Mouse (Mus musculus) heart, postnatal 0 days (tissue): ENCODE results near the gene Flrt2. TPM values are rescaled to one million over a fixed set of nuclear protein-coding genes. Genes with fewer than 3 reads are reported as not detected.

ENCODE experiments used
- ATAC-seq: fragments of 200-750 bp; cut with Nextera tagmentation; 2 replicates; pipeline ENCODE4 v1.8.0; 2017; ENCODE audit warnings: low read depth, moderate number of reproducible peaks, moderate library complexity; ENCODE audit not compliant: insufficient read depth
- DNase-seq: peaks from one replicate; pipeline ENCODE4 v3.0.0-alpha.2; 2016; ENCODE audit warnings: low spot score
- H3K27ac ChIP-seq: fragments of 300-500 bp; sonication (generic); 2 replicates; pipeline ENCODE4 v1.5.1; 2014; ENCODE audit warnings: low read depth, mild to moderate bottlenecking
- H3K27me3 ChIP-seq: fragments of 300-500 bp; sonication (generic); 2 replicates; pipeline ENCODE4 v1.6.1; 2014; ENCODE audit warnings: low read length, mixed read lengths; ENCODE audit not compliant: control insufficient read depth, insufficient read depth
- H3K36me3 ChIP-seq: fragments of 300-500 bp; sonication (generic); replicated peaks from 2 replicates; pipeline ENCODE4 v1.6.1; 2014; ENCODE audit warnings: low read length, mixed read lengths; ENCODE audit not compliant: control insufficient read depth, insufficient read depth
- H3K4me1 ChIP-seq: fragments of 300-500 bp; sonication (generic); 2 replicates; pipeline ENCODE4 v1.6.1; 2014; ENCODE audit warnings: antibody characterized with exemption; ENCODE audit not compliant: control insufficient read depth, insufficient read depth
- H3K4me2 ChIP-seq: fragments of 300-500 bp; sonication (generic); 2 replicates; pipeline ENCODE4 v1.6.1; 2014; ENCODE audit warnings: low read depth, mild to moderate bottlenecking, low read length, moderate library complexity
- H3K4me3 ChIP-seq: fragments of 300-500 bp; sonication (generic); 2 replicates; pipeline ENCODE4 v1.5.1; 2014; ENCODE audit warnings: low read depth, low read length
- H3K9ac ChIP-seq: fragments of 300-500 bp; sonication (generic); replicated peaks from 2 replicates; pipeline ENCODE4 v1.6.1; 2014; ENCODE audit warnings: low read depth, low read length, mixed read lengths
- H3K9me3 ChIP-seq: fragments of 300-500 bp; sonication (generic); replicated peaks from 2 replicates; pipeline ENCODE4 v1.6.1; 2016; ENCODE audit warnings: low read length; ENCODE audit not compliant: control insufficient read depth
- CTCF ChIP-seq: IDR thresholded peaks from 2 replicates; pipeline ENCODE4 v1.5.1; 2016; ENCODE audit warnings: antibody characterized with exemption, control low read depth, low read depth
- EP300 ChIP-seq: IDR thresholded peaks from 2 replicates; pipeline ENCODE4 v1.6.1; 2016; ENCODE audit warnings: antibody characterized with exemption, low read depth
- WGBS: fragments of 180-500 bp; shearing (Covaris S2); extraction: QIAGEN DNeasy Blood & Tissue Kit; methylation state at CpG from one replicate; pipeline ENCODE4 v1.1.7; 2014; 5-methylcytosine and 5-hydroxymethylcytosine counted together
- polyA plus RNA-seq: library from polyadenylated mRNA; unstranded; fragments of >200 nt; fragmentation: Nextera tagmentation; extraction: Ambion mirVana; gene quantifications from 2 replicates; pipeline ENCODE4 v1.2.1, GENCODE M21; 2015
- total RNA-seq: library from RNA; depleted of rRNA; stranded (reverse); fragments of >200 nt; gene quantifications from 2 replicates; pipeline ENCODE4 v1.2.3, GENCODE M21; 2014; ENCODE audit warnings: low replicate concordance

Flrt2 gene
- total and polyA plus RNA-seq, 2 experiments from 2014 or later: 6.3 to 20.3 TPM

DNA sequence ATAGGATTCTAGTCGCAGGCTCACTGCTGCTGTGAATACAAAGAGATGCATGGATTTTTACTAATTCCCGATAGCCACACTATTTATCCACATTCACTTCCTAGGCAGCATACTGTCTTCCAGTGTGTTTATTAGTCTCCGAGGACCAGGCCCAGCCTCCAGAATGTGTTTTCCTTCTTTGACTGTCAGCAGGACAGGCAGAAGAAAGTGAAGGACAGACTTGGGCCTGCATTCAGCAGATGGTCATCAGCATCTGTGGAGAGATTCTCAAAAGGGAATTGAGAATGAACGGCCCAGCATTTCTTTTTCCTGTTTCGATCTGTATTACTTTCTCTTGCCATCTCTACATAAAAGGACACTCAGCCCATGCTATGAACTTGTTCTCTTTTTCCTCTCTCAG, 46.0 kb downstream of the Flrt2 start:
- DNase-seq: no peak
- ATAC-seq: no peak
- Histone ChIP-seq H3K9me3 (no peaks in the 10 kb centered on the region), H3K9ac (no peak overlapping the region), H3K4me3 (peak overlapping the region; percentile 34; the same call in 1 of the 2 replicates), H3K4me1 (peaks cover 25% of the 10 kb centered on the region), H3K4me2 (peak overlapping the region; percentile 58), H3K27me3 (no peaks in the 10 kb centered on the region), H3K27ac (peak overlapping the region; percentile 3; the same call in 1 of the 2 replicates), H3K36me3 (no peaks in the 10 kb centered on the region)
- WGBS: 55% methylated on average over 5 of the region's 5 CpGs
- TF ChIP-seq CTCF (no peak), EP300 (no peak)

DNA sequence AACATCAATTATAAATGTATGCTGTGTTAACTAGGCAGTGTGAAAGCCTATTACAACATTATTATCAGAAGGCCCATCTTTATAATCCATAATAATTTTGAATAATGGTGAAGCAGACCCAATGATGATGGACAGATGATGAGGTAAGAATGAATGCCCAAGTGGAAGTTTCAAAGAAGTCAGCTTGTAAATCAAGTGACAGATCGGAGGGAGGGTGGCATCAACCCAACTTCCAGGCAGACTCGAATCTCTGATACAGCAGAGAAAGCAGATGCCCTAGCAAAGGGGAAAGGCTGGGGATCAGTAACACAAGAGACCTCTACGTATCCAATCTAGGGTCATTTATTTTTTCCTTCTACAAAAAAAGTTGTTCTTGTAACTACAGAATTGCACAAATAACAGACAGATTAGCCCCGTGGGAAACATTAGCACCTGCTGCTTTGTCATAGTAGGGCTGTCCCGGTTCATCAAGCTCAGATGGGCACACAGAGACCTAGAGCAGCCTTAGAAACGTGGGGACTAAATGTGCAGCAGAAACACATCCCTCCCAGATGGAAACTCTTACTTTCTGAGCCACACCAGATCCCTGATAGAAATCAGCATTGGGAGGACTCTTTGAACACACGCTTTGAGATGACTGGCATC, 46.6 kb downstream of the Flrt2 start:
- Histone ChIP-seq H3K27me3 (no peaks in the 10 kb centered on the region), H3K4me3 (no peak overlapping the region), H3K4me2 (no peak overlapping the region), H3K9ac (no peak overlapping the region), H3K36me3 (no peaks in the 10 kb centered on the region), H3K4me1 (peaks cover 25% of the 10 kb centered on the region), H3K27ac (peak overlapping the region; percentile 3; the same call in 1 of the 2 replicates), H3K9me3 (no peaks in the 10 kb centered on the region)
- whole genome bisulfite sequencing: 81% methylated on average over 7 of the region's 7 CpGs
- TF ChIP-seq EP300: no peak
- TF ChIP-seq CTCF: no peak
- no peak for DNase-seq
- no peak for ATAC-seq

DNA sequence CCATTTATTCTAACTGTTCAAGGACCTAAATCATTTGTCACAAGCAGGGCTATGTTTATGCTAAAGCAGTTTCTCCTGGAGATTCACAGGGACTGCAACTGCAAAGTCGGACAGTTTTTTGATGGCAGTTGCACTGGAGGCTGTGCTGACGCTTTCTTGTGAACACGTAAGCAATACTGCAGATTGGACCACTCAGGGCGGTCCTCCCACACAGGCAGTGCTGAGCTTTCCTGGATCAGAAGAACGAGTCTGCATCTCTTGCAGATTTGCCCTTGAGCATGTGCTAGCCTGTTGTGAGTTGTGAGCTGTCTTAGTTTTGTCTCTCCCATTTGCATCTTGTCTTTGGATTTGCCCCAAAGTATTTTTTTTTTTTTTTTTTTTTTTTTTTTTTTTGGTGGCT, 47.7 kb downstream of the Flrt2 start:
- ATAC-seq (no peak), DNase-seq (no peak)
- H3K9ac ChIP-seq: no peak overlapping the region
- 78% methylated on average over 5 of the region's 5 CpGs for WGBS
- no peak overlapping the region for H3K4me2 ChIP-seq
- TF ChIP-seq EP300 (no peak), CTCF (no peak)
- H3K9me3 ChIP-seq: no peaks in the 10 kb centered on the region
- peaks cover 24% of the 10 kb centered on the region for H3K4me1 ChIP-seq
- H3K27ac ChIP-seq: no peak overlapping the region
- no peaks in the 10 kb centered on the region for H3K36me3 ChIP-seq
- no peaks in the 10 kb centered on the region for H3K27me3 ChIP-seq
- no peak overlapping the region for H3K4me3 ChIP-seq

DNA sequence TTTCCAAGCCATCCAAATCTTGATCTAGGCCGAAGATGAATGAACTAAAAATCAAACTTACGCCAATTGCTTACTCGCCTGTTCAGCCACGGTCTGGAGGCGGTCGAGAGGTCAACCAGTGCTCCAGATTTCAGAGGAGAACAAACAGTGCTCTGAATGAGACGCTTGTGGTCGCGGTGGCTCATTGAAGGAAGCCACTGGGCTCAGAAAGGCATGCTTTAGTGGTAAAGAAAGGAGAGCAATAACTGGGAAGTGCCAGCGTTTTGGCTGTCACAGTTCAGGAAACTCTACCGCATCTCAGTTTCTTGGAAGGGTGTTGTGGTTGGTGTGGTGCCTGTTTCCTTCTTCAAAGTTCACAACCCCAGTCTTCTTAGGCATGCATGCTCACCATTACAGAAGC, 49.3 kb downstream of the Flrt2 start:
- H3K9me3 ChIP-seq: no peaks in the 10 kb centered on the region
- DNase-seq (no peak), ATAC-seq (no peak)
- TF ChIP-seq CTCF (no peak), EP300 (no peak)
- H3K36me3 ChIP-seq: no peaks in the 10 kb centered on the region
- no peak overlapping the region for H3K27ac ChIP-seq
- H3K9ac ChIP-seq: no peak overlapping the region
- H3K4me1 ChIP-seq: peaks cover 22% of the 10 kb centered on the region
- no peak overlapping the region for H3K4me3 ChIP-seq
- H3K4me2 ChIP-seq: no peak overlapping the region
- WGBS: 83% methylated on average over 11 of the region's 11 CpGs
- H3K27me3 ChIP-seq: no peaks in the 10 kb centered on the region

DNA sequence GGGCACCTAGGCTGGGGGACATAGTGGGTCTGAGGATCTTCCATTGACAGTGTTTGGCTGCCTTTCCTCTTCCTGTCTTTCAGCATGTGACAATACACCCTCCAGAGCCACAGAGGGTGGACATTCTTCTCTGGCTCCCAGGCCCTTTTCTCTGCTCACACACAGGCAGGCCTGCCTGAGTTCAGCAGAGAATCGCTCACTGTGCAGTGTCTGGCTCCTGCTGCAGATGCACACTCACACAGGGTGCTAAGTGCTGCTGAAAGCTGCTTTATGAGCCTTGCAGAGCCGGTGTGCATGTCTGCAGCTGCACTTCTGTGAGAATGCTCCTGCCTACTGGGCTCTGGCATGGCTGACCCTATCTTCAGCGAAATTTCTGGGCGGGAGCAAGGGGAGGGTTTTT, 52.3 kb downstream of the Flrt2 start:
- ATAC-seq: peak; percentile 24; the same call in 1 of the 2 replicates
- no peaks in the 10 kb centered on the region for H3K36me3 ChIP-seq
- H3K4me2 ChIP-seq: peak overlapping the region; percentile 31
- DNase-seq: no peak
- no peak for TF ChIP-seq CTCF
- no peak for TF ChIP-seq EP300
- H3K4me3 ChIP-seq: no peak overlapping the region
- H3K9me3 ChIP-seq: no peaks in the 10 kb centered on the region
- H3K27me3 ChIP-seq: no peaks in the 10 kb centered on the region
- H3K4me1 ChIP-seq: peaks cover 7% of the 10 kb centered on the region
- WGBS: 26% methylated on average over 4 of the region's 4 CpGs
- no peak overlapping the region for H3K9ac ChIP-seq
- H3K27ac ChIP-seq: peak overlapping the region; percentile 45; the same call in 1 of the 2 replicates
